Mouse (Mus musculus) right cerebral cortex, postnatal 4 days (tissue): ENCODE data around the gene Hprt.
"Not testable (repeated sequence)": the region's sequence is repeated elsewhere in the genome, so short reads cannot be mapped to it uniquely, and the experiment has no call there.

Source experiments
- DNase-seq: peaks from one replicate; pipeline ENCODE4 v3.0.0-alpha.2; 2022

Gene Hprt

GRCm38 (mm10) chrX:52987905-52988783, at the start of gene Hprt:
Gene Hprt, plus strand, starts transcription at chrX:52988137.
- DNase-seq = peak; percentile 78

GRCm38 (mm10) chrX:52945509-52945908, 42.4 kb upstream of the Hprt start:
- DNase-seq = no peak

- peak; percentile 29 for DNase-seq
Measured at GRCm38 (mm10) chrX:52949713-52950112, 38.2 kb upstream of the Hprt start.

- DNase-seq = no peak
Measured at GRCm38 (mm10) chrX:52956942-52957341, 31.0 kb upstream of the Hprt start.

- DNase-seq = peak; percentile 1
Measured at GRCm38 (mm10) chrX:52961559-52962110, 26.3 kb upstream of the Hprt start.

GRCm38 (mm10) chrX:52965149-52965548, 22.8 kb upstream of the Hprt start:
- no peak for DNase-seq

- no peak for DNase-seq
Measured at GRCm38 (mm10) chrX:52971211-52972006, 16.5 kb upstream of the Hprt start.

- DNase-seq = no peak
Measured at GRCm38 (mm10) chrX:52972129-52972528, 15.8 kb upstream of the Hprt start.

- DNase-seq = no peak
Measured at GRCm38 (mm10) chrX:52972680-52973079, 15.3 kb upstream of the Hprt start.

GRCm38 (mm10) chrX:52978576-52978975, 9.4 kb upstream of the Hprt start:
- no peak for DNase-seq

GRCm38 (mm10) chrX:52981378-52981777, 6.6 kb upstream of the Hprt start:
- no peak for DNase-seq

- not testable (repeated sequence) for DNase-seq
Measured at GRCm38 (mm10) chrX:52994726-52995125, 6.8 kb downstream of the Hprt start.

- DNase-seq = not testable (repeated sequence)
Measured at GRCm38 (mm10) chrX:53004887-53005286, 16.9 kb downstream of the Hprt start.

- DNase-seq = no peak
Measured at GRCm38 (mm10) chrX:53006062-53006461, 18.1 kb downstream of the Hprt start.

GRCm38 (mm10) chrX:53015549-53015948, 27.6 kb downstream of the Hprt start:
- DNase-seq = peak; percentile 5

GRCm38 (mm10) chrX:53023021-53023420, 35.1 kb downstream of the Hprt start:
- DNase-seq = no peak

GRCm38 (mm10) chrX:53024268-53024667, 36.3 kb downstream of the Hprt start:
- not testable (repeated sequence) for DNase-seq

GRCm38 (mm10) chrX:53025471-53026223, 37.7 kb downstream of the Hprt start:
- no peak for DNase-seq

GRCm38 (mm10) chrX:53029559-53029958, 41.6 kb downstream of the Hprt start:
- no peak for DNase-seq

- no peak for DNase-seq
Measured at GRCm38 (mm10) chrX:53038194-53038593, 50.3 kb downstream of the Hprt start.

GRCm38 (mm10) chrX:53039651-53040050, 51.7 kb downstream of the Hprt start:
- no peak for DNase-seq

GRCm38 (mm10) chrX:53040138-53040537, 52.2 kb downstream of the Hprt start:
- DNase-seq = no peak

GRCm38 (mm10) chrX:53041006-53041405, 53.1 kb downstream of the Hprt start:
- no peak for DNase-seq
